Mouse (Mus musculus): ENCODE data around the gene Fzd9. TPM values are rescaled to one million over a fixed set of nuclear protein-coding genes. Genes with fewer than 3 reads are reported as not detected.

Fzd9 gene
- 0.58 and 0.74 TPM in 2 replicates for polyA plus RNA-seq (2016; fragmentation: Nextera tagmentation; extraction: Ambion mirVana)

- Histone ChIP-seq H3K27ac (no peak within 1 kb of the TSS), H3K36me3 (peaks cover 12% of the 10 kb centered on the region), H3K4me2 (peak within 1 kb of the TSS; percentile 97), H3K9ac (peak within 1 kb of the TSS; percentile 68), H3K4me3 (peak within 1 kb of the TSS; percentile 61), H3K4me1 (peaks cover 17% of the 10 kb centered on the region), H3K27me3 (replicated peaks) (peaks cover 60% of the 10 kb centered on the region), H3K9me3 (replicated peaks) (0 out of 2 replicates have a peak, but pooled peaks cover 4% of the 10 kb centered on the region)
- under 1% methylated on average over 49 of the region's 51 CpGs for WGBS (ENCODE audit: insufficient replicate concordance)
- peak; percentile 83 for ATAC-seq
Observed at GRCm38 (mm10) chr5:135251079-135251454, at the start of gene Fzd9. Gene Fzd9, minus strand, starts transcription at chr5:135251230.

- no peak overlapping the region for H3K9ac ChIP-seq
- peaks cover 9% of the 10 kb centered on the region; the same call in 1 of the 2 replicates for H3K27me3 ChIP-seq (replicated peaks)
- no peaks in the 10 kb centered on the region for H3K4me1 ChIP-seq
- WGBS (ENCODE audit: insufficient replicate concordance), result 66% methylated on average over 2 of the region's 2 CpGs
- H3K27ac ChIP-seq, result no peak overlapping the region
- no peak overlapping the region for H3K4me3 ChIP-seq
- no peaks in the 10 kb centered on the region for H3K36me3 ChIP-seq
- no peak for ATAC-seq
- no peak overlapping the region for H3K4me2 ChIP-seq
- no peaks in the 10 kb centered on the region for H3K9me3 ChIP-seq (replicated peaks)
Observed at GRCm38 (mm10) chr5:135292001-135292400, 41.0 kb upstream of the Fzd9 start.

- Histone ChIP-seq H3K9me3 (replicated peaks) (no peaks in the 10 kb centered on the region), H3K4me3 (no peak overlapping the region), H3K36me3 (no peaks in the 10 kb centered on the region), H3K27me3 (replicated peaks) (peaks cover 13% of the 10 kb centered on the region), H3K4me2 (no peak overlapping the region), H3K4me1 (no peaks in the 10 kb centered on the region), H3K9ac (no peak overlapping the region), H3K27ac (no peak overlapping the region)
- no peak for ATAC-seq
- 53% methylated on average over 4 of the region's 4 CpGs for WGBS (ENCODE audit: insufficient replicate concordance)
Observed at GRCm38 (mm10) chr5:135291193-135291592, 40.2 kb upstream of the Fzd9 start.

GRCm38 (mm10) chr5:135290703-135291102 is 39.7 kb upstream of the Fzd9 start:
- no peak overlapping the region for H3K9ac ChIP-seq
- peaks cover 13% of the 10 kb centered on the region for H3K27me3 ChIP-seq (replicated peaks)
- no peaks in the 10 kb centered on the region for H3K4me1 ChIP-seq
- H3K9me3 ChIP-seq (replicated peaks), result no peaks in the 10 kb centered on the region
- ATAC-seq, result no peak
- H3K4me2 ChIP-seq, result no peak overlapping the region
- WGBS (ENCODE audit: insufficient replicate concordance), result 43% methylated on average over 6 of the region's 6 CpGs
- H3K27ac ChIP-seq, result no peak overlapping the region
- H3K4me3 ChIP-seq, result no peak overlapping the region
- H3K36me3 ChIP-seq, result no peaks in the 10 kb centered on the region

- ATAC-seq, result no peak
- Histone ChIP-seq H3K9ac (no peak overlapping the region), H3K36me3 (no peaks in the 10 kb centered on the region), H3K4me1 (no peaks in the 10 kb centered on the region), H3K4me2 (no peak overlapping the region), H3K27me3 (replicated peaks) (peaks cover 13% of the 10 kb centered on the region), H3K27ac (no peak overlapping the region), H3K4me3 (no peak overlapping the region), H3K9me3 (replicated peaks) (no peaks in the 10 kb centered on the region)
- WGBS (ENCODE audit: insufficient replicate concordance), result 60% methylated on average over 5 of the region's 5 CpGs
Observed at GRCm38 (mm10) chr5:135286926-135287325, 35.9 kb upstream of the Fzd9 start.

GRCm38 (mm10) chr5:135286185-135286584 is 35.2 kb upstream of the Fzd9 start:
- H3K27me3 ChIP-seq (replicated peaks), result peaks cover 13% of the 10 kb centered on the region
- under 1% methylated on average over 6 of the region's 6 CpGs for WGBS (ENCODE audit: insufficient replicate concordance)
- no peak overlapping the region for H3K4me3 ChIP-seq
- H3K27ac ChIP-seq, result no peak overlapping the region
- H3K9ac ChIP-seq, result no peak overlapping the region
- no peak overlapping the region for H3K4me2 ChIP-seq
- no peaks in the 10 kb centered on the region for H3K9me3 ChIP-seq (replicated peaks)
- H3K36me3 ChIP-seq, result no peaks in the 10 kb centered on the region
- H3K4me1 ChIP-seq, result no peaks in the 10 kb centered on the region
- ATAC-seq, result no peak

- H3K4me2 ChIP-seq, result no peak overlapping the region
- H3K36me3 ChIP-seq, result no peaks in the 10 kb centered on the region
- no peak overlapping the region for H3K27ac ChIP-seq
- H3K4me3 ChIP-seq, result no peak overlapping the region
- no peaks in the 10 kb centered on the region for H3K9me3 ChIP-seq (replicated peaks)
- WGBS (ENCODE audit: insufficient replicate concordance), result 66% methylated on average over 3 of the region's 3 CpGs
- H3K9ac ChIP-seq, result no peak overlapping the region
- H3K27me3 ChIP-seq (replicated peaks), result peaks cover 5% of the 10 kb centered on the region
- no peaks in the 10 kb centered on the region for H3K4me1 ChIP-seq
- ATAC-seq, result no peak
Observed at GRCm38 (mm10) chr5:135285211-135285610, 34.2 kb upstream of the Fzd9 start.

GRCm38 (mm10) chr5:135280226-135280625 is 29.2 kb upstream of the Fzd9 start:
- H3K9ac ChIP-seq, result no peak overlapping the region
- peaks cover 32% of the 10 kb centered on the region for H3K27me3 ChIP-seq (replicated peaks)
- WGBS (ENCODE audit: insufficient replicate concordance), result 50% methylated on average over 9 of the region's 9 CpGs
- H3K36me3 ChIP-seq, result no peaks in the 10 kb centered on the region
- no peak overlapping the region for H3K27ac ChIP-seq
- no peak overlapping the region for H3K4me3 ChIP-seq
- ATAC-seq, result no peak
- no peak overlapping the region for H3K4me2 ChIP-seq
- H3K4me1 ChIP-seq, result no peaks in the 10 kb centered on the region
- H3K9me3 ChIP-seq (replicated peaks), result no peaks in the 10 kb centered on the region

GRCm38 (mm10) chr5:135276597-135276996 is 25.6 kb upstream of the Fzd9 start:
- H3K4me1 ChIP-seq, result no peaks in the 10 kb centered on the region
- H3K9ac ChIP-seq, result no peak overlapping the region
- peaks cover 45% of the 10 kb centered on the region for H3K27me3 ChIP-seq (replicated peaks)
- no peaks in the 10 kb centered on the region for H3K36me3 ChIP-seq
- no peak for ATAC-seq
- H3K4me2 ChIP-seq, result peak overlapping the region; percentile 54
- peak overlapping the region; percentile 29 for H3K4me3 ChIP-seq
- H3K9me3 ChIP-seq (replicated peaks), result no peaks in the 10 kb centered on the region
- H3K27ac ChIP-seq, result no peak overlapping the region
- 8% methylated on average over 36 of the region's 36 CpGs for WGBS (ENCODE audit: insufficient replicate concordance)

- Histone ChIP-seq H3K27me3 (replicated peaks) (peaks cover 45% of the 10 kb centered on the region), H3K27ac (no peak overlapping the region), H3K36me3 (no peaks in the 10 kb centered on the region), H3K9me3 (replicated peaks) (no peaks in the 10 kb centered on the region), H3K9ac (no peak overlapping the region), H3K4me3 (no peak overlapping the region), H3K4me2 (no peak overlapping the region), H3K4me1 (no peaks in the 10 kb centered on the region)
- WGBS (ENCODE audit: insufficient replicate concordance), result 30% methylated on average over 15 of the region's 15 CpGs
- no peak for ATAC-seq
Observed at GRCm38 (mm10) chr5:135274663-135275396, 23.8 kb upstream of the Fzd9 start.

- Histone ChIP-seq H3K27ac (no peak overlapping the region), H3K27me3 (replicated peaks) (peaks cover 25% of the 10 kb centered on the region), H3K36me3 (no peaks in the 10 kb centered on the region), H3K4me3 (no peak overlapping the region), H3K4me2 (no peak overlapping the region), H3K4me1 (no peaks in the 10 kb centered on the region), H3K9me3 (replicated peaks) (no peaks in the 10 kb centered on the region), H3K9ac (no peak overlapping the region)
- ATAC-seq, result no peak
- 74% methylated on average over 12 of the region's 12 CpGs for WGBS (ENCODE audit: insufficient replicate concordance)
Observed at GRCm38 (mm10) chr5:135271563-135272165, 20.6 kb upstream of the Fzd9 start.

GRCm38 (mm10) chr5:135270361-135270760 is 19.3 kb upstream of the Fzd9 start:
- no peak overlapping the region for H3K4me2 ChIP-seq
- 61% methylated on average over 4 of the region's 4 CpGs for WGBS (ENCODE audit: insufficient replicate concordance)
- ATAC-seq, result no peak
- H3K4me3 ChIP-seq, result no peak overlapping the region
- peaks cover 14% of the 10 kb centered on the region for H3K27me3 ChIP-seq (replicated peaks)
- H3K9ac ChIP-seq, result no peak overlapping the region
- no peaks in the 10 kb centered on the region for H3K4me1 ChIP-seq
- no peaks in the 10 kb centered on the region for H3K36me3 ChIP-seq
- H3K27ac ChIP-seq, result no peak overlapping the region
- no peaks in the 10 kb centered on the region for H3K9me3 ChIP-seq (replicated peaks)
